30 mouse cellular contexts compared by ENCODE assay signal in genomic region chr10:70364218-70364975, GRCm38 (mm10).
DNase-seq lines count a peak whose midpoint lies in the region; ATAC-seq and TF ChIP-seq lines count a peak whose summit lies in the region.
"Had no signal": no experiment of that assay in that cellular context is flagged by ENCODE, and none has a peak within 500 bp of the region (broad histone marks: within the 10 kb centered on the region; RNA-seq: fewer than 3 reads in every experiment).

No protein-coding gene starts in this region.

- H3K9ac ChIP-seq in kidney, embryonic 14.5 days (ENCODE audit: low read depth, low read length): no peak overlapping the region
- no peak overlapping the region for H3K9ac ChIP-seq in lung, embryonic 14.5 days
- peak overlapping the region; percentile 33; the same call in 1 of the 2 replicates for H3K9ac ChIP-seq in ES-E14 (ENCODE audit: insufficient read depth, low read depth, low read length, poor library complexity, severe bottlenecking)
- no peak overlapping the region for H3K9ac ChIP-seq in midbrain, postnatal 0 days (replicated peaks; ENCODE audit: low read length, poor library complexity, severe bottlenecking)
- H3K9ac ChIP-seq: embryonic facial prominence, embryonic 13.5 days; forebrain, embryonic 12.5 days; forebrain, embryonic 15.5 days; heart, embryonic 13.5 days; hindbrain, embryonic 14.5 days had no signal

- no peak for TF ChIP-seq CTCF in lung, embryonic 14.5 days (IDR thresholded peaks at IDR 0.05; ENCODE audit: low read depth)
- no peak for TF ChIP-seq CTCF in midbrain, postnatal 0 days (IDR thresholded peaks at IDR 0.05)

- H3K4me2 ChIP-seq in kidney, embryonic 14.5 days (replicated peaks; ENCODE audit: low read depth, low read length): no peak overlapping the region
- no peak overlapping the region for H3K4me2 ChIP-seq in lung, embryonic 14.5 days
- no peak overlapping the region for H3K4me2 ChIP-seq in midbrain, postnatal 0 days (ENCODE audit: low read depth, low read length, poor library complexity, severe bottlenecking)
- H3K4me2 ChIP-seq: embryonic facial prominence, embryonic 13.5 days; forebrain, embryonic 12.5 days; forebrain, embryonic 15.5 days; heart, embryonic 13.5 days; hindbrain, embryonic 14.5 days had no signal

- H3K4me1 ChIP-seq in kidney, embryonic 14.5 days (ENCODE audit: control insufficient read depth, insufficient read depth, low read length): no peaks in the 10 kb centered on the region
- H3K4me1 ChIP-seq in lung, embryonic 14.5 days (ENCODE audit: insufficient read depth): no peaks in the 10 kb centered on the region; the same call in 1 of the 2 replicates
- H3K4me1 ChIP-seq in ES-E14 (ENCODE audit: control insufficient read depth in 2 of 2, insufficient read depth in 2 of 2, low read length in 2 of 2, poor library complexity in 1 of 2): peaks cover 27 to 42% of the 10 kb centered on the region in 2 experiments
- no peaks in the 10 kb centered on the region for H3K4me1 ChIP-seq in midbrain, postnatal 0 days (ENCODE audit: insufficient read depth, low read length)
- H3K4me1 ChIP-seq: heart, embryonic 13.5 days had no signal

- no peaks in the 10 kb centered on the region for H3K9me3 ChIP-seq in kidney, embryonic 14.5 days (ENCODE audit: control insufficient read depth, low read length)
- H3K9me3 ChIP-seq in lung, embryonic 14.5 days (ENCODE audit: low read depth, low read length): no peaks in the 10 kb centered on the region
- no peaks in the 10 kb centered on the region for H3K9me3 ChIP-seq in ES-E14 (ENCODE audit: control insufficient read depth, insufficient read depth, low read depth, low read length)
- H3K9me3 ChIP-seq in midbrain, postnatal 0 days (ENCODE audit: low read length): no peaks in the 10 kb centered on the region
- H3K9me3 ChIP-seq: embryonic facial prominence, embryonic 13.5 days; forebrain, embryonic 12.5 days; forebrain, embryonic 15.5 days; heart, embryonic 10.5 days; heart, embryonic 13.5 days had no signal

- no peak for DNase-seq in kidney, postnatal 36 days
- DNase-seq in lung, embryonic 14.5 days: peak; percentile 15
- no peak for DNase-seq in lung, postnatal 14 days
- DNase-seq in ES-E14 (ENCODE audit: low read depth, low spot score) (no peak), ZHBTc4 (ENCODE audit: low read depth, low spot score) (peak; percentile 78)
- DNase-seq in left cerebral cortex, adult 11 months (ENCODE audit: low spot score): no peak
- no peak for DNase-seq in midbrain, postnatal 0 days (ENCODE audit: low spot score)
- DNase-seq: adrenal gland, adult 2 months; adrenal gland, postnatal 14 days; B cell, adult 2 months; cerebellum, adult 11 months; cerebellum, adult 2 months; cerebellum, postnatal 36 days; gastrocnemius, postnatal 10 days; gastrocnemius, postnatal 36 days; heart, adult 2 months; heart, postnatal 14 days; heart, postnatal 4 days had no signal

- no peaks in the 10 kb centered on the region for H3K36me3 ChIP-seq in kidney, embryonic 14.5 days (ENCODE audit: control insufficient read depth, insufficient read depth, low read length)
- no peaks in the 10 kb centered on the region for H3K36me3 ChIP-seq in lung, embryonic 14.5 days (ENCODE audit: insufficient read depth)
- no peaks in the 10 kb centered on the region for H3K36me3 ChIP-seq in ES-E14 (ENCODE audit: control insufficient read depth, insufficient read depth, low read length, poor library complexity, severe bottlenecking)
- H3K36me3 ChIP-seq in midbrain, postnatal 0 days (ENCODE audit: insufficient read depth, low read length): no peaks in the 10 kb centered on the region
- H3K36me3 ChIP-seq: embryonic facial prominence, embryonic 13.5 days; forebrain, embryonic 12.5 days; forebrain, embryonic 15.5 days; heart, embryonic 10.5 days; heart, embryonic 13.5 days had no signal

- in situ Hi-C loops in ES-E14 (cut with MboI; ENCODE audit: low sequenced_read_pairs in 2 of 2, unreplicated experiment in 2 of 2): no loop called here

- H3K4me3 ChIP-seq in kidney, embryonic 14.5 days (ENCODE audit: low read length): no peak overlapping the region
- no peak overlapping the region for H3K4me3 ChIP-seq in lung, embryonic 14.5 days (ENCODE audit: low read depth, low read length)
- peak overlapping the region in 1 of 2 experiments; percentile 25; a peak in 3 of 4 replicates for H3K4me3 ChIP-seq in ES-E14 (ENCODE audit: insufficient read depth in 1 of 2, low read depth in 1 of 2, low read length in 2 of 2, poor library complexity in 1 of 2, severe bottlenecking in 1 of 2)
- no peak overlapping the region for H3K4me3 ChIP-seq in midbrain, postnatal 0 days (ENCODE audit: low read depth, low read length)
- H3K4me3 ChIP-seq: embryonic facial prominence, embryonic 13.5 days; erythroblast, embryonic 14.5 days; forebrain, embryonic 12.5 days; forebrain, embryonic 15.5 days; heart, adult 2 months; heart, embryonic 10.5 days; heart, embryonic 13.5 days had no signal

- no peaks in the 10 kb centered on the region for H3K27me3 ChIP-seq in kidney, embryonic 14.5 days (ENCODE audit: control insufficient read depth, insufficient read depth, low read length)
- no peaks in the 10 kb centered on the region for H3K27me3 ChIP-seq in lung, embryonic 14.5 days (ENCODE audit: insufficient read depth, low read length)
- no peaks in the 10 kb centered on the region for H3K27me3 ChIP-seq in midbrain, postnatal 0 days (ENCODE audit: insufficient read depth, low read length)
- H3K27me3 ChIP-seq: CH12.LX; embryonic facial prominence, embryonic 13.5 days; forebrain, embryonic 12.5 days; forebrain, embryonic 15.5 days; heart, embryonic 13.5 days had no signal

- H3K27ac ChIP-seq in kidney, embryonic 14.5 days (ENCODE audit: low read depth, low read length): no peak overlapping the region
- no peak overlapping the region for H3K27ac ChIP-seq in lung, embryonic 14.5 days (ENCODE audit: low read depth)
- H3K27ac ChIP-seq in ES-E14 (ENCODE audit: insufficient read depth, low read depth, low read length, poor library complexity, severe bottlenecking): peak overlapping the region; percentile 82; the same call in 1 of the 2 replicates
- no peak overlapping the region for H3K27ac ChIP-seq in midbrain, postnatal 0 days (ENCODE audit: low read depth, low read length)
- H3K27ac ChIP-seq: embryonic facial prominence, embryonic 13.5 days; forebrain, embryonic 12.5 days; forebrain, embryonic 15.5 days; heart, adult 2 months; heart, embryonic 10.5 days; heart, embryonic 13.5 days; hindbrain, embryonic 14.5 days; hindbrain, postnatal 0 days had no signal

- 0 out of 2 replicates have a peak, but pooled peaks have one; percentile 47 for ATAC-seq in kidney, embryonic 14.5 days (ENCODE audit: low FRiP score, low TSS enrichment)
- no peak for ATAC-seq in lung, embryonic 14.5 days (ENCODE audit: insufficient read depth)
- ATAC-seq in midbrain, postnatal 0 days (ENCODE audit: low FRiP score): no peak
- ATAC-seq: forebrain, embryonic 15.5 days; hindbrain, postnatal 0 days; inflammation-experienced regulatory T-cells, adult 6 months; intestine, embryonic 16.5 days had no signal

- 21% methylated on average over 14 of the region's 14 CpGs for WGBS in kidney, embryonic 14.5 days
- 34% methylated on average over 14 of the region's 14 CpGs for WGBS in lung, embryonic 14.5 days
- 76% methylated on average over 14 of the region's 14 CpGs for WGBS in midbrain, postnatal 0 days

TF ChIP-seq in ES-E14, 5 proteins besides CTCF, POLR2A, EP300 and RAD21:
- TF ChIP-seq MAFK (IDR thresholded peaks at IDR 0.05; ENCODE audit: insufficient read depth, low read depth, low read length): peak; percentile 69
- TF ChIP-seq ZC3H11A (IDR thresholded peaks at IDR 0.05; ENCODE audit: borderline replicate concordance, low read depth, low read length): no peak
- TF ChIP-seq CHD2 (IDR thresholded peaks at IDR 0.05; ENCODE audit: low read depth, low read length): 0 out of 2 replicates have a peak, but pooled peaks have one; percentile 36

Comparison
In these comparisons a context has a peak if more than half of its experiments do, and no peak if none do; other contexts are left out.
1. DNase-seq: peak in lung, embryonic 14.5 days (single experiment) and ZHBTc4 (single experiment); none in kidney, postnatal 36 days (0 of 2), lung, postnatal 14 days (single experiment), ES-E14 (single experiment), left cerebral cortex, adult 11 months (single experiment) and midbrain, postnatal 0 days (single experiment).